Comparison of ENCODE assay signal across 26 mouse cellular contexts in the genomic region with DNA sequence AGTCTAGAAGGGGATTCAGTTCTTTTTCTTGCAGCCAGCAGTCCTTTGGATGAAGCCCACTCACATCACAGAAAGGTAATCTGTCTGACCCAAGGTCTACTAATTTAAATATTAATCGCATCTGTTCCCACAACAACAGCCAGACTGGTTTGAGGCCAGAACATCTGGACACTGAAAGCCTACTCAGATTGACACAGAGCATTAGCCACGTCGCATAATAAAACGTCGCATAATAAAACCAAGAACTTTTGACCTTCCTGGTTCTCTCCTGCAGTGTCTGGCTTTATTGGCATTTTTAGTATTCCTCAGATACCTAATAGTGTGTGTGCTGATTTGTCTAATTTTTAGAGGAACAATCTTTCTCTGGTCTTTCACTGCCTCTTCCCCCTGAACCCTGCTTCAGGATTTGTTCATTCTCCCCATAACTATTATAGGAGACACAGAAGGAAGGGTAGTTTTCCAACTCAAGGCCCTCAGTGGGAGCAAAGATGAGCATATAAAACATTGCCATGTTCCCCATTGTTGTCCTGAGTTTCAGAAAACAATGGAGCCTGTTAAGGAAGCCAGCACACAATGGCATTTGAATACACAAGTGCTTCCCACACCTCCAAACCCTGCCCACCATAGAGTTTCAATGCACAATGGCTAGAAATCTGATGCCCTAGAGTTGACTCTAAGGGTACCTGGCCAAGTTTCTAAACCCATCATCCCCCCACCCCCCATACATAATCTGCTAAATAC.
DNase-seq lines count a peak whose midpoint lies in the region; ATAC-seq lines count a peak whose summit lies in the region.
"Had no signal": no experiment of that assay in that cellular context is flagged by ENCODE, and none has a peak within 500 bp of the region (broad histone marks: within the 10 kb centered on the region; RNA-seq: fewer than 3 reads in every experiment).

No protein-coding gene starts in this region.

- peak; percentile 24 for DNase-seq in embryonic facial prominence, embryonic 14.5 days (ENCODE audit: low spot score)
- no peak for DNase-seq in embryonic facial prominence, embryonic 10.5 days (ENCODE audit: low spot score)
- DNase-seq in limb, embryonic 10.5 days (ENCODE audit: low spot score), result no peak
- DNase-seq in ES-CJ7 (ENCODE audit: low read depth, low spot score), result peak; percentile 69
- DNase-seq in ovary, adult 18-20 months (ENCODE audit: low spot score), result no peak
- DNase-seq: adrenal gland, adult 2 months; cerebellum, adult 9-10 months; forebrain, postnatal 0 days; gastrocnemius, postnatal 10 days; heart, adult 2 months; heart, postnatal 4 days; kidney, adult 11 months; lung, adult 18-20 months; lung, postnatal 14 days; right cerebral cortex, postnatal 4 days; thymus, adult 2 months had no signal

- no peaks in the 10 kb centered on the region for H3K27me3 ChIP-seq in embryonic facial prominence, embryonic 14.5 days (replicated peaks; ENCODE audit: control insufficient read depth, insufficient read depth, low read length)
- H3K27me3 ChIP-seq in embryonic facial prominence, embryonic 10.5 days (replicated peaks; ENCODE audit: low read depth, poor library complexity, severe bottlenecking), result no peaks in the 10 kb centered on the region
- H3K27me3 ChIP-seq in limb, embryonic 12.5 days, result no peaks in the 10 kb centered on the region
- H3K27me3 ChIP-seq in limb, embryonic 10.5 days (ENCODE audit: low read depth, poor library complexity, severe bottlenecking), result no peaks in the 10 kb centered on the region
- H3K27me3 ChIP-seq in limb, embryonic 13.5 days, result no peaks in the 10 kb centered on the region
- H3K27me3 ChIP-seq: CH12.LX; heart, embryonic 15.5 days had no signal

- WGBS in embryonic facial prominence, embryonic 14.5 days, result 45% methylated on average over 5 of the region's 5 CpGs
- 59% methylated on average over 5 of the region's 5 CpGs for WGBS in embryonic facial prominence, embryonic 10.5 days
- WGBS in limb, embryonic 12.5 days, result 18% methylated on average over 5 of the region's 5 CpGs
- 37% methylated on average over 5 of the region's 5 CpGs for WGBS in limb, embryonic 10.5 days
- 13% methylated on average over 5 of the region's 5 CpGs for WGBS in limb, embryonic 13.5 days

- H3K4me1 ChIP-seq in embryonic facial prominence, embryonic 14.5 days (ENCODE audit: control insufficient read depth, insufficient read depth, low read length), result peaks cover under 1% of the 10 kb centered on the region; the same call in 1 of the 2 replicates
- H3K4me1 ChIP-seq in embryonic facial prominence, embryonic 10.5 days, result peaks cover 16% of the 10 kb centered on the region
- peaks cover 16% of the 10 kb centered on the region for H3K4me1 ChIP-seq in limb, embryonic 12.5 days (replicated peaks)
- peaks cover 23% of the 10 kb centered on the region for H3K4me1 ChIP-seq in limb, embryonic 10.5 days
- H3K4me1 ChIP-seq in limb, embryonic 13.5 days, result peaks cover 21% of the 10 kb centered on the region

- H3K4me2 ChIP-seq in embryonic facial prominence, embryonic 14.5 days (ENCODE audit: low read depth, low read length), result no peak overlapping the region
- no peak overlapping the region for H3K4me2 ChIP-seq in limb, embryonic 12.5 days
- H3K4me2 ChIP-seq in limb, embryonic 13.5 days (replicated peaks), result no peak overlapping the region
- H3K4me2 ChIP-seq: heart, embryonic 15.5 days; liver, embryonic 11.5 days had no signal

- no peak for ATAC-seq in embryonic facial prominence, embryonic 14.5 days (ENCODE audit: low read depth)
- ATAC-seq in limb, embryonic 12.5 days (ENCODE audit: insufficient number of reproducible peaks, insufficient read depth, low FRiP score, low TSS enrichment, low read depth), result 0 out of 2 replicates have a peak, but pooled peaks have one; percentile 62
- ATAC-seq in limb, embryonic 13.5 days (ENCODE audit: low FRiP score, low read depth), result peak; percentile 61; the same call in 1 of the 2 replicates
- ATAC-seq in CD4-positive, CD25-positive, alpha-beta regulatory T cell, adult 4 months, result no peak
- ATAC-seq: forebrain, postnatal 0 days had no signal

- no peak overlapping the region for H3K9ac ChIP-seq in embryonic facial prominence, embryonic 14.5 days (ENCODE audit: low read depth, low read length)
- H3K9ac ChIP-seq in limb, embryonic 12.5 days (replicated peaks), result no peak overlapping the region
- H3K9ac ChIP-seq in limb, embryonic 13.5 days, result no peak overlapping the region
- H3K9ac ChIP-seq: forebrain, postnatal 0 days; heart, embryonic 15.5 days had no signal

- H3K36me3 ChIP-seq in embryonic facial prominence, embryonic 14.5 days (ENCODE audit: control insufficient read depth, insufficient read depth, low read length), result no peaks in the 10 kb centered on the region
- H3K36me3 ChIP-seq in embryonic facial prominence, embryonic 10.5 days (replicated peaks), result no peaks in the 10 kb centered on the region
- no peaks in the 10 kb centered on the region for H3K36me3 ChIP-seq in limb, embryonic 12.5 days
- H3K36me3 ChIP-seq in limb, embryonic 10.5 days, result no peaks in the 10 kb centered on the region
- no peaks in the 10 kb centered on the region for H3K36me3 ChIP-seq in limb, embryonic 13.5 days
- H3K36me3 ChIP-seq: forebrain, embryonic 10.5 days; heart, embryonic 15.5 days had no signal

- H3K4me3 ChIP-seq in embryonic facial prominence, embryonic 14.5 days (ENCODE audit: low read depth, low read length), result no peak overlapping the region
- no peak overlapping the region for H3K4me3 ChIP-seq in embryonic facial prominence, embryonic 10.5 days
- no peak overlapping the region for H3K4me3 ChIP-seq in limb, embryonic 12.5 days (replicated peaks)
- no peak overlapping the region for H3K4me3 ChIP-seq in limb, embryonic 10.5 days
- H3K4me3 ChIP-seq in limb, embryonic 13.5 days, result no peak overlapping the region
- H3K4me3 ChIP-seq: forebrain, embryonic 10.5 days; heart, adult 2 months; heart, embryonic 15.5 days; megakaryocyte, embryonic 14.5 days; myocyte had no signal

- H3K9me3 ChIP-seq in embryonic facial prominence, embryonic 14.5 days (ENCODE audit: control insufficient read depth, low read length), result 0 out of 2 replicates have a peak, but pooled peaks cover 7% of the 10 kb centered on the region
- no peaks in the 10 kb centered on the region for H3K9me3 ChIP-seq in embryonic facial prominence, embryonic 10.5 days
- no peaks in the 10 kb centered on the region for H3K9me3 ChIP-seq in limb, embryonic 12.5 days
- H3K9me3 ChIP-seq in limb, embryonic 10.5 days (replicated peaks), result no peaks in the 10 kb centered on the region
- no peaks in the 10 kb centered on the region for H3K9me3 ChIP-seq in limb, embryonic 13.5 days
- H3K9me3 ChIP-seq: forebrain, embryonic 10.5 days; heart, embryonic 15.5 days; megakaryocyte, embryonic 14.5 days had no signal

- no peak overlapping the region for H3K27ac ChIP-seq in embryonic facial prominence, embryonic 14.5 days (replicated peaks; ENCODE audit: low read depth, low read length)
- no peak overlapping the region for H3K27ac ChIP-seq in embryonic facial prominence, embryonic 10.5 days (replicated peaks)
- H3K27ac ChIP-seq in limb, embryonic 12.5 days, result no peak overlapping the region
- H3K27ac ChIP-seq in limb, embryonic 10.5 days, result no peak overlapping the region
- no peak overlapping the region for H3K27ac ChIP-seq in limb, embryonic 13.5 days
- H3K27ac ChIP-seq: forebrain, embryonic 10.5 days; heart, adult 2 months; heart, embryonic 15.5 days; kidney, postnatal 0 days had no signal

Comparison
In these comparisons a context has a peak if more than half of its experiments do, and no peak if none do; other contexts are left out.
1. DNase-seq: peak in embryonic facial prominence, embryonic 14.5 days (single experiment) and ES-CJ7 (single experiment); none in embryonic facial prominence, embryonic 10.5 days (single experiment), limb, embryonic 10.5 days (single experiment) and ovary, adult 18-20 months (single experiment).
2. ATAC-seq: peak in limb, embryonic 12.5 days (single experiment) and limb, embryonic 13.5 days (single experiment); none in embryonic facial prominence, embryonic 14.5 days (single experiment) and CD4-positive, CD25-positive, alpha-beta regulatory T cell, adult 4 months (single experiment).